Mouse (Mus musculus) ovary, adult 18-20 months (tissue): ENCODE results near the gene Olfr1280.
"Not testable (repeated sequence)": the region's sequence is repeated elsewhere in the genome, so short reads cannot be mapped to it uniquely, and the experiment has no call there.

Source experiments
- DNase-seq: peaks from one replicate; pipeline ENCODE4 v3.0.0; 2022; ENCODE audit warnings: low spot score, mixed read lengths

Gene Olfr1280

DNA sequence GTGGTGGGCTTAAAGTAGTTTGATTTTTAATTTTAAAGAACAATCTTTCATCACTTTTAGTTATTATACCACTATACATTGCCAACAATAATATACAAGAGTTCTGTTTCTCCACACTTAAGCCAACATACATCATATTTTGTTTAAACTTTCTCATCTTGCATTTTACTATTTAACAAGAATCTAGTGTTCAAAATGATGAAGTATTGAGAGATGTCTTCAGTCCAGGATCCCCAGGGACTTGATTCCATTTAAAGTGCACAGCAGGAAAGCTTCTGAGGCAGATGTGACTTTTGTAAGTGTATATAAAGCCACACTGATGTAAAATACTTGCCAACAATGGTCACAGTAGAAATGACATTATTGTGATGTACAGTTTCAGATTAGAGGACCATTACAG is at the start of gene Olfr1280:
TSS of gene Olfr1280 (plus strand) at position 301 of the 400 bp plus-strand sequence.
- DNase-seq, result no peak

DNA sequence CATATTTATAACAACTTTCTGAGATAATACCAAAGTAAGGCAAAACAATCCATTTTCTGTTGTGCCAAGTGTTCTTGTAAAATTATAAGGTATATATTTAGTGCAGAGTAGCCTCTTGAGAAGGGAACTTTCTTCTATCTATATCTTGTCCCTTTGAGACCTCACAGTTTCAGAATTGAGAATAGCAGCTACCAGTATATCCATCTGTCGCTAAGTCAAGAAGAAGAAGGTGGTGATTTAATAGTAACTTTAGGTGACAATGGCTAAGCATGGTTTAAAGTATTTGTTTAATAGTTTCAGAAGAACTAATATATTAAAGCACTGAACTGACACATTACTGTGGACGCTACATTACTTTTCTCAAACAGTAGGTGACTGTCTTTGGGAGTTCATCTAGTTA is 39.8 kb upstream of the Olfr1280 start, which contains the start of gene Olfr1277:
TSS of gene Olfr1277 (minus strand) at position 101 of the 400 bp plus-strand sequence.
- no peak for DNase-seq

- DNase-seq, result no peak
Observed at GRCm38 (mm10) chr2:111289836-111290235, 24.0 kb upstream of the Olfr1280 start, which contains the start of gene Olfr1278. Olfr1278 (plus strand) TSS chr2:111290136.

GRCm38 (mm10) chr2:111298541-111298940 is 15.3 kb upstream of the Olfr1280 start:
- no peak for DNase-seq

DNA sequence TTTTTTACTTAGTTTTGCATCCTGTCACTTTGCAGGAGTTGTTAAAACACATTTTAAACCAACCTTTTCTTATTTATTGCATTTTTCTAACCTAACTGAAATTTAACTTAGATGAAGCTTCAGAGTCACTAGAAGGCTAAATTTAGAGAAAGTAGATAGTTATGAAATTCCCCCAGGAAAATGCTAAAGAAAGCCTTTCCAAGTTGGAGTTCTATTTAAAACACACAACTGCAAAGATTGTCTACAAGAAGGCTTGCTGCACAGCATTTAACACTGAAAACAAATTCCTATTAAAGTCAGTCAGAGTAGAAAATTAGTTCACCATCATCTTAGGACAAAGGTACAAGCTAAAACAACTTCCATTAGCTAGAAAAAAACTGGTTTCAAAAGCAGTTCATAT is 13.4 kb upstream of the Olfr1280 start, which contains the start of gene Olfr1279:
TSS of gene Olfr1279 (plus strand) at position 262 of the 400 bp plus-strand sequence.
- no peak for DNase-seq

DNA sequence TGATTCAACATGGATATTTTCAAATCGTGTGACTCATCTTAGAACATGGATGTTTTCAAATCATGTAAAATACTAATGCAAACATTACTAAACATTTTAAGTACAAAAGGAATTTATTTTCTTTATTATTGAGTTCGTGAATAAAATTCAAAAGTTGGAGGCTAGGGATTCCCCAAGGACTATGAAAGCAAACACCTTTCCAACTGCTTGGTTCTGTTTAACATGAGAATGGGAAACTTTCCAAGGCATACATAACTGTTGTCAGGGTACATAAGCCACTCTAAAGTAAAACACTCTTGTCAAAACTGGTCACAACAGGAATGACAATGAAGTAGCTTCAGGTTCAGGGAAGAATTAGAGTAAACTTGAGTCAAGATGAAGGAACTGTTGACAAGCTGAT is 12.4 kb downstream of the Olfr1280 start, which contains the start of gene Olfr1281:
TSS of gene Olfr1281 (plus strand) at position 301 of the 400 bp plus-strand sequence.
- DNase-seq, result no peak

DNA sequence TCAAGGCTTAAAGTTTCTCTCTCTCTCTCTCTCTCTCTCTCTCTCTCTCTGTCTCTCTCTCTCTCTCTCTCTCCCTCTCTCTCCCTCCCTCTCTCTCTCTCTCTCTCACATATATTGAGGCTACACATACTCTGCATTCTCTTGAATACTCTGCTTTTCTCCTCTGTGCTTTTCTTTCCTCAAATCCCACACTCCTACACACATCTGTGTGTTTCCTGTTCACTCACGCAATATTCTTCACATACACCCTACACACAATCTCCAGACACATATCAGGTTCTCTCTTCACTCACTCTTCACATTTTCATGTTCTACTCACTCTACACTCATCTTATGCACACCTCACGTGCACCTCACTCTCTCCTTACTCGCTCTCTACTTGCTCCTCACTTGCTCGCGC is 19.9 kb downstream of the Olfr1280 start:
- not testable (repeated sequence) for DNase-seq

DNA sequence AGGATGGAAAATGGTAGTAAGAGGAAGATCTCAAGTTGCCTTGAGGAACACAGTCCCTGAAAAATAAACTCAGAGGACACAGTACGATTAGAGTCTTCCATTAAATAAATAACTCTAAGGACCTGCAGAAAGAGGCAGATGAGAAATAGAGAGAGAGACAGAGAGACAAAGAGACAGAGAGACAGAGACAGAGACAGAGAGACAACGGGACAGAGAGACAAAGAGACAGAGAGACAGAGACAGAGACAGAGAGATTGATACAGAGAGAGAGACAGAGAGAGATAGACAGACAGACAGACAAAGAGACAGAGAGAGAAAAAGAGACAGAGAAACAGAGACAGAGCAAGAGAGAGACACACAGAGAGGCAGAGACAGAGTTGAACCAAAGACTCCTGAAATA is 22.2 kb downstream of the Olfr1280 start, which contains the start of gene Olfr1282:
TSS of gene Olfr1282 (minus strand) at position 101 of the 400 bp plus-strand sequence.
- DNase-seq, result no peak

DNA sequence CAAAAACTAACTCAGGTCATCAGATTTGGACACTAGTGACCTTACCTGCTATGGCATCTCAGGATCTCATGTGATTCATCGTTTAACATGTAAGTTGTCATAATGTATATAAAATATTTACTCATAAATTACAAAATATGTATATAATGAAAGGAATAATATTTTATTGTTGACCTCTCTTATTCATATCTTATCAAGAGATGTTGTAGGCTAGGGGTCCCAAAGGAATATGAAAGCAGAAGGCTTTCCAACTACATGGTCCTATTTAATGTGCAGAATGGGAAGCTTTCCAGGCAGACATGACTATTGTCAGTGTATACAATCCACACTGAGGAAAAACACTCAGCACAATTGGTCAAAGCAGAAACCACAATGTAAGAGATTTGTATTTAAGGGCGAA is 52.7 kb downstream of the Olfr1280 start, which contains the start of gene Olfr1283:
TSS of gene Olfr1283 (plus strand) at position 301 of the 400 bp plus-strand sequence.
- DNase-seq, result no peak

DNA sequence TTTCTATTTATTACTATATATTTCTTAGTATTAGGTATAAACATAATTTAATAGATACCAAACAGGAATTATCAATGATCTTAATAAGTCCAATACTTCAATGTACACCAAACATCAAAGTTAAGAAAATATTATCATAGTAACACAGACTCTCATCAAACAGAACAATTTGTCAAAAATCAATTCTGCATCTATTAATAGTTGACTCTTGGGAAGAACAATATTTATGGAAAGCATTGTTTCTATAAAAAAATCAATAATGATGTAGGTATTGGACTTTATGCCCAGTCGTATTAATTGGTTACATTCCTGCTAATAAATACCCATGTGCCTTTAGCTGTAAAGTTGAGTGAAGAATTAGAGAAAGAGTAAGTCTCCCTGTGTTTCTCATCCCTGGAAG is 61.4 kb downstream of the Olfr1280 start, which contains the start of gene Olfr1284:
TSS of gene Olfr1284 (plus strand) at position 301 of the 400 bp plus-strand sequence.
- no peak for DNase-seq
